In genomic region chr16:13628345-13628744, GRCm38 (mm10) we compare ENCODE assay signal across 11 mouse cellular contexts. TPM values are rescaled to one million over a fixed set of nuclear protein-coding genes. Genes with fewer than 3 reads are reported as not detected.
DNase-seq lines count a peak whose midpoint lies in the region; ATAC-seq and TF ChIP-seq lines count a peak whose summit lies in the region.
"Had no signal": no experiment of that assay in that cellular context is flagged by ENCODE, and none has a peak within 500 bp of the region (broad histone marks: within the 10 kb centered on the region; RNA-seq: fewer than 3 reads in every experiment).

No protein-coding gene starts in this region.

- ATAC-seq in forebrain, postnatal 0 days, result no peak
- no peak for ATAC-seq in forebrain, embryonic 12.5 days (ENCODE audit: low FRiP score)
- no peak for ATAC-seq in monocyte, adult 5-6 weeks (replicated peaks; ENCODE audit: insufficient number of reproducible peaks, low FRiP score, low TSS enrichment, poor library complexity, severe bottlenecking)

- H3K9ac ChIP-seq in forebrain, postnatal 0 days, result no peak overlapping the region
- no peak overlapping the region for H3K9ac ChIP-seq in forebrain, embryonic 12.5 days
- H3K9ac ChIP-seq in liver, adult 2 months (ENCODE audit: low read depth, low read length), result no peak overlapping the region
- H3K9ac ChIP-seq: embryonic facial prominence, embryonic 15.5 days; limb, embryonic 15.5 days had no signal

- no peaks in the 10 kb centered on the region for H3K9me3 ChIP-seq in forebrain, postnatal 0 days (ENCODE audit: low read length)
- no peaks in the 10 kb centered on the region for H3K9me3 ChIP-seq in forebrain, embryonic 12.5 days
- H3K9me3 ChIP-seq: embryonic facial prominence, embryonic 15.5 days; limb, embryonic 15.5 days had no signal

- no peaks in the 10 kb centered on the region for H3K79me2 ChIP-seq in liver, adult 2 months (ENCODE audit: control insufficient read depth, insufficient read depth, low read length)

- TF ChIP-seq POLR2A in liver, adult 2 months (IDR thresholded peaks at IDR 0.05; ENCODE audit: extremely low read depth, insufficient read depth, low read length), result no peak

- no peak overlapping the region for H3K4me3 ChIP-seq in forebrain, postnatal 0 days (ENCODE audit: low read depth, low read length)
- H3K4me3 ChIP-seq in forebrain, embryonic 12.5 days (replicated peaks), result no peak overlapping the region
- no peak overlapping the region for H3K4me3 ChIP-seq in liver, adult 2 months (ENCODE audit: insufficient read depth, low read depth, low read length)
- H3K4me3 ChIP-seq: embryonic facial prominence, embryonic 15.5 days; limb, embryonic 15.5 days had no signal

- 45% methylated on average over 5 of the region's 5 CpGs for WGBS in forebrain, postnatal 0 days
- 51% methylated on average over 5 of the region's 5 CpGs for WGBS in forebrain, embryonic 12.5 days
- WGBS in liver, adult 2 months, result 67% methylated on average over 5 of the region's 5 CpGs

- no peaks in the 10 kb centered on the region for H3K27me3 ChIP-seq in forebrain, postnatal 0 days (ENCODE audit: insufficient read depth, low read length)
- no peaks in the 10 kb centered on the region for H3K27me3 ChIP-seq in forebrain, embryonic 12.5 days
- no peaks in the 10 kb centered on the region for H3K27me3 ChIP-seq in liver, adult 2 months (ENCODE audit: control insufficient read depth, insufficient read depth, low read length)
- H3K27me3 ChIP-seq: embryonic facial prominence, embryonic 15.5 days; limb, embryonic 15.5 days had no signal

- H3K4me2 ChIP-seq in forebrain, postnatal 0 days (ENCODE audit: low read depth), result no peak overlapping the region
- no peak overlapping the region for H3K4me2 ChIP-seq in forebrain, embryonic 12.5 days
- H3K4me2 ChIP-seq: embryonic facial prominence, embryonic 15.5 days; limb, embryonic 15.5 days had no signal

- peak; percentile 47 for DNase-seq in forebrain, postnatal 0 days
- peak; percentile 8 for DNase-seq in liver, adult 2 months (ENCODE audit: extremely low read depth, low read depth, low spot score)
- no peak for DNase-seq in liver
- peak; percentile 63 for DNase-seq in brain, adult 2 months (ENCODE audit: low read depth, low spot score)
- DNase-seq in naive thymus-derived CD4-positive, alpha-beta T cell, adult 2 months (ENCODE audit: low read depth), result peak; percentile 5
- no peak for DNase-seq in spleen, postnatal 36 days (ENCODE audit: low spot score in 2 of 2)
- DNase-seq: thymus, adult 2 months had no signal

- H3K27ac ChIP-seq in forebrain, postnatal 0 days (ENCODE audit: low read depth, low read length), result no peak overlapping the region
- H3K27ac ChIP-seq in forebrain, embryonic 12.5 days, result no peak overlapping the region
- no peak overlapping the region for H3K27ac ChIP-seq in liver, adult 2 months (replicated peaks; ENCODE audit: insufficient read depth, low read depth, low read length)
- H3K27ac ChIP-seq: embryonic facial prominence, embryonic 15.5 days; limb, embryonic 15.5 days had no signal

- peak; percentile 65 for TF ChIP-seq CTCF in forebrain, postnatal 0 days (IDR thresholded peaks at IDR 0.05; ENCODE audit: low read depth)
- no peak for TF ChIP-seq CTCF in liver, adult 2 months (IDR thresholded peaks at IDR 0.05; ENCODE audit: low read depth, low read length)

- no peaks in the 10 kb centered on the region for H3K4me1 ChIP-seq in forebrain, postnatal 0 days (ENCODE audit: insufficient read depth)
- no peaks in the 10 kb centered on the region for H3K4me1 ChIP-seq in forebrain, embryonic 12.5 days
- no peaks in the 10 kb centered on the region for H3K4me1 ChIP-seq in liver, adult 2 months (ENCODE audit: control insufficient read depth, insufficient read depth, low read length)
- H3K4me1 ChIP-seq: embryonic facial prominence, embryonic 15.5 days; limb, embryonic 15.5 days had no signal

- H3K36me3 ChIP-seq in forebrain, postnatal 0 days (ENCODE audit: insufficient read depth), result peaks cover 14% of the 10 kb centered on the region; the same call in 1 of the 2 replicates
- H3K36me3 ChIP-seq in forebrain, embryonic 12.5 days (replicated peaks), result peaks cover 46% of the 10 kb centered on the region
- H3K36me3 ChIP-seq in liver, adult 2 months (ENCODE audit: control insufficient read depth, insufficient read depth, low read length), result peaks cover 68% of the 10 kb centered on the region

RNA-seq across cellular contexts. Expression of gene Parn, which starts 39.6 kb away (rescaled TPM):
- 17.2 and 20.9 TPM in 2 replicates for total RNA-seq in forebrain, postnatal 0 days (2014; rRNA removed)
- polyA plus RNA-seq in forebrain, postnatal 0 days (2015; fragmentation: Nextera tagmentation; extraction: Ambion mirVana), result 34.9 and 38.1 TPM in 2 replicates
- polyA plus RNA-seq in forebrain, embryonic 12.5 days (2016; fragmentation: Nextera tagmentation; extraction: Ambion mirVana), result 38.2 and 40.2 TPM in 2 replicates
- 14.0 and 14.4 TPM in 2 replicates for total RNA-seq in liver, adult 2 months (2014; rRNA removed)
- 8.8 and 9.1 TPM in 2 replicates for polyA plus RNA-seq in liver, adult 2 months (2012; rRNA removed)
- total RNA-seq in monocyte, adult 5-6 weeks (2017), result 23.6 to 34.3 TPM (median 27.9 TPM) in 3 replicates

RNA-seq across cellular contexts. Expression of gene Bfar, which starts 43.3 kb away (rescaled TPM):
- total RNA-seq in forebrain, postnatal 0 days (2014; rRNA removed), result 39.8 and 41.2 TPM in 2 replicates
- polyA plus RNA-seq in forebrain, postnatal 0 days (2015; fragmentation: Nextera tagmentation; extraction: Ambion mirVana), result 25.1 and 33.0 TPM in 2 replicates
- 41.3 and 41.7 TPM in 2 replicates for polyA plus RNA-seq in forebrain, embryonic 12.5 days (2016; fragmentation: Nextera tagmentation; extraction: Ambion mirVana)
- 36.0 and 44.9 TPM in 2 replicates for total RNA-seq in liver, adult 2 months (2014; rRNA removed)
- 23.0 and 23.4 TPM in 2 replicates for polyA plus RNA-seq in liver, adult 2 months (2012; rRNA removed)
- total RNA-seq in monocyte, adult 5-6 weeks (2017), result 47.9 to 94.7 TPM (median 60.3 TPM) in 3 replicates

RNA-seq across cellular contexts. Expression of gene 3110001I22Rik, which starts 43.4 kb away (rescaled TPM):
- total RNA-seq in forebrain, postnatal 0 days (2014; rRNA removed), result 5.6 and 7.7 TPM in 2 replicates
- 3.5 and 3.6 TPM in 2 replicates for polyA plus RNA-seq in forebrain, postnatal 0 days (2015; fragmentation: Nextera tagmentation; extraction: Ambion mirVana)
- polyA plus RNA-seq in forebrain, embryonic 12.5 days (2016; fragmentation: Nextera tagmentation; extraction: Ambion mirVana), result 9.0 and 9.3 TPM in 2 replicates
- 6.1 and 7.9 TPM in 2 replicates for total RNA-seq in liver, adult 2 months (2014; rRNA removed)
- polyA plus RNA-seq in liver, adult 2 months (2012; rRNA removed), result 0.66 TPM in 2 replicates
- total RNA-seq in monocyte, adult 5-6 weeks (2017), result 25.9 to 65.8 TPM (median 30.8 TPM) in 3 replicates

Comparison
In these comparisons a context has a peak if more than half of its experiments do, and no peak if none do; other contexts are left out.
1. DNase-seq: peak in forebrain, postnatal 0 days (single experiment), liver, adult 2 months (single experiment), brain, adult 2 months (single experiment) and naive thymus-derived CD4-positive, alpha-beta T cell, adult 2 months (single experiment); none in liver (single experiment) and spleen, postnatal 36 days (0 of 2).